Mouse (Mus musculus) midbrain, embryonic 12.5 days (tissue): Measurements from ENCODE around the gene Zfp800. TPM values are rescaled to one million over a fixed set of nuclear protein-coding genes. Genes with fewer than 3 reads are reported as not detected.

Source experiments
- ATAC-seq: fragments of 200-750 bp; cut with Nextera tagmentation; 2 replicates; pipeline ENCODE4 v1.8.0; 2017; ENCODE audit warnings: low read depth, moderate TSS enrichment, moderate library complexity; ENCODE audit not compliant: low FRiP score
- H3K27ac ChIP-seq: fragments of 300-500 bp; sonication (generic); replicated peaks from 2 replicates; pipeline ENCODE4 v1.5.1; 2016; ENCODE audit warnings: mild to moderate bottlenecking
- H3K27me3 ChIP-seq: fragments of 300-500 bp; sonication (generic); 2 replicates; pipeline ENCODE4 v1.6.1; 2016; ENCODE audit warnings: mild to moderate bottlenecking
- H3K36me3 ChIP-seq: fragments of 300-500 bp; sonication (generic); 2 replicates; pipeline ENCODE4 v1.6.1; 2016
- H3K4me1 ChIP-seq: fragments of 300-500 bp; sonication (generic); 2 replicates; pipeline ENCODE4 v1.6.1; 2016
- H3K4me2 ChIP-seq: fragments of 300-500 bp; sonication (generic); replicated peaks from 2 replicates; pipeline ENCODE4 v1.6.1; 2016; ENCODE audit warnings: mild to moderate bottlenecking, moderate library complexity
- H3K4me3 ChIP-seq: fragments of 300-500 bp; sonication (generic); 2 replicates; pipeline ENCODE4 v1.5.1; 2016; ENCODE audit warnings: mild to moderate bottlenecking
- H3K9ac ChIP-seq: fragments of 300-500 bp; sonication (generic); replicated peaks from 2 replicates; pipeline ENCODE4 v1.6.1; 2016; ENCODE audit warnings: mild to moderate bottlenecking, moderate library complexity
- H3K9me3 ChIP-seq: fragments of 300-500 bp; sonication (generic); 2 replicates; pipeline ENCODE4 v1.6.1; 2016; ENCODE audit warnings: mild to moderate bottlenecking
- WGBS: fragments of 180-500 bp; shearing (Covaris S2); methylation state at CpG from one replicate; pipeline ENCODE4 v1.1.7; 2016; 5-methylcytosine and 5-hydroxymethylcytosine counted together
- polyA plus RNA-seq: library from polyadenylated mRNA; unstranded; fragments of >200 nt; fragmentation: Nextera tagmentation; extraction: Ambion mirVana; gene quantifications from 2 replicates; pipeline ENCODE4 v1.2.1, GENCODE M21; 2016

Zfp800 gene
- polyA plus RNA-seq, 1 experiment from 2014 or later = 40.3 TPM

- WGBS = 11% methylated on average over 15 of the region's 15 CpGs
- peak; percentile 55 for ATAC-seq
- H3K27ac ChIP-seq = peak overlapping the region; percentile 90
These were observed 1.6 kb downstream of the Zfp800 start for GRCm38 (mm10) chr6:28396051-28396852.

GRCm38 (mm10) chr6:28389038-28389437 is 8.8 kb downstream of the Zfp800 start:
- H3K4me2 ChIP-seq = no peak overlapping the region
- H3K4me3 ChIP-seq = no peak overlapping the region
- WGBS = 95% methylated on average over 3 of the region's 3 CpGs
- no peak overlapping the region for H3K27ac ChIP-seq
- no peak overlapping the region for H3K9ac ChIP-seq
- no peak for ATAC-seq
- H3K36me3 ChIP-seq = no peaks in the 10 kb centered on the region
- H3K4me1 ChIP-seq = no peaks in the 10 kb centered on the region
- H3K27me3 ChIP-seq = peaks cover 3% of the 10 kb centered on the region
- no peaks in the 10 kb centered on the region for H3K9me3 ChIP-seq

More at GRCm38 (mm10) chr6:28396051-28396852, 1.6 kb downstream of the Zfp800 start:
- Histone ChIP-seq H3K9ac (0 out of 2 replicates have a peak overlapping the region, but pooled peaks have one; percentile 1), H3K4me2 (peak overlapping the region; percentile 76), H3K4me3 (peak overlapping the region; percentile 53), H3K36me3 (no peaks in the 10 kb centered on the region), H3K27me3 (peaks cover 44% of the 10 kb centered on the region), H3K9me3 (no peaks in the 10 kb centered on the region), H3K4me1 (peaks cover 8% of the 10 kb centered on the region; the same call in 1 of the 2 replicates)

- no peak for ATAC-seq
These were observed 12.6 kb downstream of the Zfp800 start for GRCm38 (mm10) chr6:28385169-28385568.

GRCm38 (mm10) chr6:28381983-28382382 is 15.8 kb downstream of the Zfp800 start:
- no peak for ATAC-seq
- 69% methylated on average over 4 of the region's 4 CpGs for WGBS

More at GRCm38 (mm10) chr6:28385169-28385568, 12.6 kb downstream of the Zfp800 start:
- Histone ChIP-seq H3K9me3 (no peaks in the 10 kb centered on the region), H3K27ac (no peak overlapping the region), H3K4me3 (no peak overlapping the region), H3K9ac (no peak overlapping the region), H3K36me3 (no peaks in the 10 kb centered on the region), H3K4me2 (no peak overlapping the region), H3K4me1 (no peaks in the 10 kb centered on the region), H3K27me3 (no peaks in the 10 kb centered on the region)
- WGBS = 94% methylated on average over 3 of the region's 3 CpGs

DNA sequence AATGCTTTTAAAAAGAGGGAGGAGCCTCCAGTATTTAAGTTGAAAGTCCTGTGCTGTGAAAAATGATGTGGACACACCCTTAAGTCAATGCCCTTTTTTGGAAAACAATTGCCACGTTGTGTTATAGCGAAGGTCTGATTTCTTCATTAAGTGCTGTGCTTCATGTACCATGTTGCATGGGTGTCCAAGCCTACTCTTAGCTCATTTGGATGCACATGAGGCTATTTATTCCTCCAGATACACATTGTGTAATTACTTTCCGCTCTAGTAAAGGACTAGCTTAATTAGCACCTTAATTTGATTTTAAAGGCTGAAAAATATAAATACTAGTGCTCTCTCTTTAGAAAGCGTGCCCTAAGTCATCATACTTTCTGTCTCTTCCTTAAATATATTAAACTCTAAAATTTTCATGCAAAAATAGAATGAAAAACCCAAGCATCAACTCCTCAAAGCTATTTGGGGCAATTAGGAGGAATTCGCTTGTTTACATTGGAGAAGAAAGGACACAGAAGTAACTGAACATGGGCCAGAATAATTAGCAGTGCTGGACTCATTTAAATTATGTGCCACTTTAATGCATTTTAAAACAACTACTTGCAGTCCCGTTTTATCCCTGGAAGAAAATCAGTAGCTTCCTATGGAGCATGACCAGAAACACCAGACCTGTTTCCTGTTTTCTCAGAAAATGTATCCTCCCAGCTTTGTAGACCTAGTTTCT is 27.7 kb downstream of the Zfp800 start:
- Histone ChIP-seq H3K36me3 (no peaks in the 10 kb centered on the region), H3K9ac (no peak overlapping the region), H3K27me3 (no peaks in the 10 kb centered on the region), H3K4me2 (no peak overlapping the region), H3K4me1 (no peaks in the 10 kb centered on the region), H3K27ac (no peak overlapping the region), H3K4me3 (no peak overlapping the region), H3K9me3 (no peaks in the 10 kb centered on the region)
- ATAC-seq = peak; percentile 52; the same call in 1 of the 2 replicates
- 90% methylated on average over 6 of the region's 6 CpGs for WGBS

More at GRCm38 (mm10) chr6:28381983-28382382, 15.8 kb downstream of the Zfp800 start:
- H3K4me1 ChIP-seq = no peaks in the 10 kb centered on the region
- no peak overlapping the region for H3K4me2 ChIP-seq
- H3K9me3 ChIP-seq = no peaks in the 10 kb centered on the region
- H3K4me3 ChIP-seq = no peak overlapping the region
- H3K27me3 ChIP-seq = no peaks in the 10 kb centered on the region
- no peaks in the 10 kb centered on the region for H3K36me3 ChIP-seq
- no peak overlapping the region for H3K9ac ChIP-seq
- no peak overlapping the region for H3K27ac ChIP-seq

- Histone ChIP-seq H3K9me3 (no peaks in the 10 kb centered on the region), H3K4me2 (no peak overlapping the region), H3K27me3 (no peaks in the 10 kb centered on the region), H3K4me3 (no peak overlapping the region), H3K9ac (no peak overlapping the region), H3K4me1 (no peaks in the 10 kb centered on the region), H3K27ac (no peak overlapping the region), H3K36me3 (no peaks in the 10 kb centered on the region)
- ATAC-seq = no peak
- WGBS = 91% methylated on average over 9 of the region's 9 CpGs
These were observed 30.2 kb downstream of the Zfp800 start for GRCm38 (mm10) chr6:28367575-28367974.

DNA sequence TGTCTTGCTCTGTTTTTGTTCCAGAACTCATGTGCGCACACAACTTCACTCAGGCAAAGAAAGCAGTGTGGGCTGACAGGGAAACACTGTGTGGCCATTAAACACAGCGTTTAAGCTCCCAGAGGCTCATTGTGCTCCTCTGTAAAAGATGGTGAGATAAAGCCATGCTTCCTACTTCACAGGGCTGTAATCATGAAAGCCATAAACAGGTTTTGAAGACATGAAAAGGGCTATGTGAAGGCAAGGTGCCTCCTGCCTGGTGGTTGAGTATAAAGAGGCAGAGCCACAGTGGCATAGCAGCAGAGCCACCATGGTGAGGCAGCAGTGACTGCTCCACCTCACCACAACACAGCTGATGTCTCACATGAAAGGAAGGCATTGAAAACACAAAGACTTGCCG is 46.7 kb downstream of the Zfp800 start:
- Histone ChIP-seq H3K9ac (no peak overlapping the region), H3K27ac (no peak overlapping the region), H3K4me3 (no peak overlapping the region), H3K4me2 (no peak overlapping the region), H3K27me3 (no peaks in the 10 kb centered on the region), H3K4me1 (no peaks in the 10 kb centered on the region), H3K36me3 (no peaks in the 10 kb centered on the region), H3K9me3 (no peaks in the 10 kb centered on the region)
- ATAC-seq = no peak
- 77% methylated on average over 3 of the region's 3 CpGs for WGBS

DNA sequence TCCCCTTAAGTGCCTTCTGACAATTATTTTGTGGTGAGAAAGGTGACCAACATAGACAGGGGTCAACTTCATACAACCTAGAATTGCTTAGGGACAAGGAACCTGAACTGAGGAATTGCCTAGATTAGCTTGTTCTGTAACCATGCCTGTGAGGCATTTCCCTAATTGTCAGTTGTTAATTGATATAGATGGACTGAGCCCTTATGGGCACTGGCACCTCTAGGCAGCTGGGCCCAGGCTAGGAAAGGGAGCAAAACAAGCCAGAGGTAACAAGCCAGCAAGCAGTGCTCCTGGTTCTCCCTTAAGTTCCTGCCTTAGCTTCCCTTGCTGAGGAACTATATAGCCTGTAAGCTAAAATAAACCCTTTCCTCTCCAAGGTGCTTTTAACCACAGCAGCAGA is 52.1 kb downstream of the Zfp800 start:
- peaks cover 4% of the 10 kb centered on the region; the same call in 1 of the 2 replicates for H3K4me1 ChIP-seq
- ATAC-seq = no peak

DNA sequence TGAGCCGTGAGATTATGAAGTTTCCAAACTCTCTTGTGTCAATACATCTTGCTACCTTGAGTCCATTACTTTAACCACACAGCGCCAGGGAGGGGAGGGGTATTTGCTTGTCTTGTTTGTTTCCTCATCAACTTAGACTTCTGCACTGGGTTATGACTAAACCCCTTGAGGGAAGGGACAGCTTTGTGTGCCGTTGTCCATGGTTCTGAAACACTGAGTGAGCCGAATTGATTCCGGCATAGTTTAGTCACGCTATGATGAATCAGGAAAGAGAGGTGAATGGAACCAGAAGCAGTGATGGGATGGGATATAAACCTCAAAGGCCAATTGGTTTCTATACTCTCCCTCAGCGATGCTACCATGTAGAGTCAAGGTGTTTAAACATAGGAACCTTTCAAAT is 52.6 kb downstream of the Zfp800 start:
- H3K4me3 ChIP-seq = no peak overlapping the region
- no peak overlapping the region for H3K4me2 ChIP-seq
- H3K27ac ChIP-seq = no peak overlapping the region
- WGBS = 47% methylated on average over 7 of the region's 7 CpGs
- no peaks in the 10 kb centered on the region for H3K27me3 ChIP-seq
- H3K9ac ChIP-seq = no peak overlapping the region
- peaks cover 4% of the 10 kb centered on the region; the same call in 1 of the 2 replicates for H3K4me1 ChIP-seq
- ATAC-seq = peak; percentile 54; the same call in 1 of the 2 replicates
- no peaks in the 10 kb centered on the region for H3K36me3 ChIP-seq
- no peaks in the 10 kb centered on the region for H3K9me3 ChIP-seq

More for the DNA sequence above, 52.1 kb downstream of the Zfp800 start:
- Histone ChIP-seq H3K27ac (no peak overlapping the region), H3K4me2 (no peak overlapping the region), H3K4me3 (no peak overlapping the region), H3K9me3 (no peaks in the 10 kb centered on the region), H3K36me3 (no peaks in the 10 kb centered on the region), H3K27me3 (no peaks in the 10 kb centered on the region), H3K9ac (no peak overlapping the region)

DNA sequence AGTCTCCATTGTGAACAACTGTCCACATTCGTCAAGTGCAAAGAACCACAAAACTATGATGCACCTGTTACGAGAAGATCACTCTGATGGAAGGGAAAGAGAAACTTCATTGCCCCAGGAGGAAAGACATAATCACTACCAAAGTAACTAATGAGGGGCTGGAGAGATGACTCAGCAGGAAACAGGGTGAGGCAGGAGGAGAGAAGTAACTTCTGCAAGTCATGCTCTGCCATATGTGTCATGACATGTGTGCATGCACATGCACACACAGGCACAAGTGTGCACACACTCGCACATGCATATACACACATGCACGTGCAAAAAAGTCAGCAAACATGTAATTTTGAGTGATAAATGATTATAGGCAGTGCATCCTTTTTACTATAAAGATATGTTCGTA is 54.9 kb downstream of the Zfp800 start:
- no peak overlapping the region for H3K4me3 ChIP-seq
- no peak overlapping the region for H3K9ac ChIP-seq
- no peak for ATAC-seq
- no peaks in the 10 kb centered on the region for H3K27me3 ChIP-seq
- no peak overlapping the region for H3K4me2 ChIP-seq
- H3K36me3 ChIP-seq = no peaks in the 10 kb centered on the region
- peaks cover 4% of the 10 kb centered on the region; the same call in 1 of the 2 replicates for H3K4me1 ChIP-seq
- WGBS = 90% methylated on average over 5 of the region's 5 CpGs
- H3K9me3 ChIP-seq = no peaks in the 10 kb centered on the region
- H3K27ac ChIP-seq = no peak overlapping the region

GRCm38 (mm10) chr6:28341174-28341573 is 56.6 kb downstream of the Zfp800 start:
- H3K4me2 ChIP-seq = no peak overlapping the region
- H3K4me1 ChIP-seq = peaks cover 4% of the 10 kb centered on the region; the same call in 1 of the 2 replicates
- 92% methylated on average over 4 of the region's 4 CpGs for WGBS
- no peaks in the 10 kb centered on the region for H3K9me3 ChIP-seq
- no peaks in the 10 kb centered on the region for H3K27me3 ChIP-seq
- H3K4me3 ChIP-seq = no peak overlapping the region
- no peak overlapping the region for H3K27ac ChIP-seq
- no peak for ATAC-seq
- H3K9ac ChIP-seq = no peak overlapping the region
- H3K36me3 ChIP-seq = no peaks in the 10 kb centered on the region

- no peaks in the 10 kb centered on the region for H3K36me3 ChIP-seq
- H3K4me2 ChIP-seq = no peak overlapping the region
- H3K27ac ChIP-seq = no peak overlapping the region
- no peak overlapping the region for H3K4me3 ChIP-seq
- no peak overlapping the region for H3K9ac ChIP-seq
- no peak; the same call in 1 of the 2 replicates for ATAC-seq
- H3K4me1 ChIP-seq = no peaks in the 10 kb centered on the region
- WGBS = 92% methylated on average over 5 of the region's 5 CpGs
- no peaks in the 10 kb centered on the region for H3K27me3 ChIP-seq
- H3K9me3 ChIP-seq = no peaks in the 10 kb centered on the region
These were observed 58.4 kb downstream of the Zfp800 start for GRCm38 (mm10) chr6:28339410-28339809.
